Mouse (Mus musculus) heart, adult 2 months (tissue): ENCODE results near the gene Ifitm10.

ENCODE experiments used
- CTCF ChIP-seq: fragments of 200-600 bp; IDR thresholded peaks from 2 replicates; pipeline ENCODE4 v1.8.1; 2022; ENCODE audit warnings: antibody characterized with exemption, mild to moderate bottlenecking, moderate library complexity
- EP300 ChIP-seq: fragments of 200-500 bp; IDR thresholded peaks from 2 replicates; pipeline ENCODE4 v1.6.1; 2011; ENCODE audit warnings: low read depth, low read length, control low read depth; ENCODE audit not compliant: insufficient read depth
- POLR2A ChIP-seq: fragments of 200-500 bp; IDR thresholded peaks from 2 replicates; pipeline ENCODE4 v1.6.1; 2011; ENCODE audit warnings: mild to moderate bottlenecking, low read depth, low read length, control low read depth; ENCODE audit not compliant: insufficient read depth

DNA sequence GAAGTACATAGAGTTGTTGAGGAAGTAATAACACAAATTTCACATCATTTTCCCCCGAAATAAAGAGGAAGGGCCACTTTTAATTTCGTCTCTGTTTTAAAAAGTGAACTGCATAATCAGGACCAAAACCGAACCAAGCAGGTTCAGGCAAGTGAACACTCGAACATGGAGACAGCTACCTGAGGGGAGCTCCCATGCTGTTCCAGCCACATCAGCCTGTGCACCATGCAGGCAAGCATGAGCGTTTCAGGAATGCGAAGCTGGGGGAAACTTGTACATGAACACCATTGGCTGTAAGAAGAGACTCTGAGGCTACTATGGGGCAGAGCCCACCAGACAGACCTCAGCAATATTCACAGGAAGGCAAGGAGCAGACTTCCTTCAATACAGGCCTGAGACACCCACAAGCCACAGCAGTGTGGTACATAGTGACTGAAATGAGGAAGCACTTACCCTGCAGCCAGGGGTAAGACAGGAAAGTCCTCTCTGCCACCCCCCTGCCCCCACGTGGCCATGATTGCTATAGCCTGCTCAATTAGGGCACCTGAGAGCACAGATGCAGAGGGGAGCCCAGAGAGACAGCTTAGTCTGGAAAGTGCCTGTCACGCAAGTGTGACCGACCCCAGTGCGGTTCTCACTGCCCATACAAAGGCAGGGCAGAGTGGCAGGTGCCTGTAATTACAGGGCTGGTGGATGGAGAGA is 33.1 kb downstream of the Ifitm10 start:
- TF ChIP-seq POLR2A: no peak
- no peak for TF ChIP-seq CTCF
- TF ChIP-seq EP300: no peak
